Mouse (Mus musculus) stomach, postnatal 0 days (tissue): ENCODE measurements around the gene Fam13c.

ENCODE experiments used
- CTCF ChIP-seq: IDR thresholded peaks from 2 replicates; pipeline ENCODE4 v1.5.1; 2016; ENCODE audit warnings: antibody characterized with exemption, low read depth, mild to moderate bottlenecking, moderate library complexity
- EP300 ChIP-seq: optimal IDR thresholded peaks from 2 replicates; pipeline ENCODE3; 2016; ENCODE audit warnings: antibody characterized with exemption

DNA sequence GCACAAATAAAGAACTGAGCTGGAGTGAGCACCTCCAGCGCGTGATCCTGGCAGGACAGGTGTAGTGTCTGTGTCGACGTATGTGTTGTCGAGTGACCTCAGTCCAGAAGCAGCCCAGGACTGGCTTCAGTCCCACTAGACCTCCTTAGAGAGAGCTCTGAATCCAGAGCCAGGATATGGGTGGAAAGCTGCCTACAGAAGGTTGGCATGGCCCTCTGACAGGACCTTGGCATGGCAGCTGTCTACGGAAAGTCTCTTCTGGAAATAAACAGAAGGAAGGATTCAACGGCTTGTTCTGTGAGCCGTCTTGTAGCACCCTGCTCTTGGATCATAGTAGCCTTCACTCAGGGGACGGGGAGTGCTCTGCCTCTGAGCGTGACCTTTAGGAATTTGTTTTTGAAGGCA is 37.5 kb downstream of the Fam13c start:
- no peak for TF ChIP-seq EP300
- TF ChIP-seq CTCF, result no peak
